Mouse (Mus musculus): ENCODE data around the gene Cox14. TPM values are rescaled to one million over a fixed set of nuclear protein-coding genes. Genes with fewer than 3 reads are reported as not detected.
"Not testable (repeated sequence)": the region's sequence is repeated elsewhere in the genome, so short reads cannot be mapped to it uniquely, and the experiment has no call there.

Gene Cox14
- polyA plus RNA-seq, 1 experiment from 2014 or later = 134 TPM

DNA sequence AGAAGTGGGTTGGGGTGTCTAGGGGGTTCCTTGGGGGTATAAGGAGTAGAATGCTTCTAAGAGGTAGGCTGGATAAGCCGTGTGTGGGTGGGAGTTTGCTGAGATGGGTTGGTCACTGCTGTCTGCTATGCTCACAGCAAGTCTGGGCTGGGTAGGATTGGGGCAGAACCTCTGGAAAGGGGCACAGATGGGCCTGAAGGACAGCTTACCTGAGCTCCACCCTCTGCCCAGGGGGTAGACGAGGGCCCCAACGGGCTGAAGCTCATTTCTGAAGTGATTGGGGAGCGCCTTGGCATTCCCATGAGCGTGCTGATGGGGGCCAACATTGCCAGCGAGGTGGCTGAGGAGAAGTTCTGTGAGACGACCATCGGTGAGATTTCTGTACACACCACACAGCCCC is 5.6 kb upstream of the Cox14 start:
- peaks cover 3% of the 10 kb centered on the region for H3K36me3 ChIP-seq (ENCODE audit: control insufficient read depth, insufficient read depth, low read length)
- no peak overlapping the region for H3K27ac ChIP-seq (ENCODE audit: low read depth, low read length)
- H3K9ac ChIP-seq (ENCODE audit: low read length) = no peak overlapping the region
- no peak overlapping the region for H3K4me3 ChIP-seq (ENCODE audit: low read depth, low read length)
- ATAC-seq (ENCODE audit: insufficient read depth, low FRiP score, low TSS enrichment) (no peak), DNase-seq (ENCODE audit: low spot score) (no peak)
- no peaks in the 10 kb centered on the region for H3K9me3 ChIP-seq (ENCODE audit: control insufficient read depth, low read length)
- no peak overlapping the region for H3K4me2 ChIP-seq (ENCODE audit: low read depth)
- no peaks in the 10 kb centered on the region for H3K27me3 ChIP-seq (ENCODE audit: control insufficient read depth, insufficient read depth, low read length)
- 78% methylated on average over 8 of the region's 8 CpGs for WGBS
- peaks cover 17% of the 10 kb centered on the region for H3K4me1 ChIP-seq (ENCODE audit: control insufficient read depth, insufficient read depth, low read length)

DNA sequence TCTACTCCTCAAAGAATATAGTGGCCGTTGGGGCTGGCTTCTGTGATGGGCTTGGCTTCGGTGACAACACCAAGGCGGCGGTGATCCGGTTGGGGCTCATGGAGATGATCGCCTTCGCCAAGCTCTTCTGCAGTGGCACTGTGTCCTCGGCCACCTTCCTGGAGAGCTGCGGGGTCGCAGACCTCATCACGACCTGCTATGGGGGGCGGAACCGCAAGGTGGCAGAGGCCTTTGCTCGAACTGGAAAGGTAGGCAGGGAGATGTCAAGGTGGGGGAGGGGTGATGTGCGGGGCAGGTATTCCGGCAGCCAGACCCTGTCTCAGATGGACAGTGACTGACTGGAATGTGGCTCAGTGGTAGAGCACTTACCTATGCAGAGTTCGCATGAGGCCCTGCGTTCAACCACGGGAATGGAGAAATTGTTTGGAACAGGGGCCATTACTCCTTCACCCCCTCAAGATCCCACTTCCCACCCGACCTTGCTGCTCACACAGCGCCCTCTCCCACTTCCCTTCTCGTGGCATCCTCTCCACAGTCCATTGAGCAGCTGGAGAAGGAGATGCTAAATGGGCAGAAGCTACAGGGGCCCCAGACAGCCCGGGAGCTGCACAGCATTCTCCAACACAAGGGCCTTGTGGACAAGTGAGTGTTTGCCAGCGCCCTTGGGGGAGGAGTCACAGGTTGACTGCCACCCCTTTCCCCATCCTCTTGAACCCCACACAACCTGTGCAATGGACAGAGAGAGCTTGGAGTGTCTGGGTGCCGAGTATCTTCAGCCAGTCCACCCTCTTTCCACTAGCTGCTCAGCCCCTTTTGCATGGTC is 3.3 kb upstream of the Cox14 start:
- no peak overlapping the region for H3K4me2 ChIP-seq (ENCODE audit: low read depth)
- DNase-seq (ENCODE audit: low spot score) (no peak), ATAC-seq (ENCODE audit: insufficient read depth, low FRiP score, low TSS enrichment) (no peak)
- no peaks in the 10 kb centered on the region for H3K9me3 ChIP-seq (ENCODE audit: control insufficient read depth, low read length)
- peaks cover 17% of the 10 kb centered on the region for H3K4me1 ChIP-seq (ENCODE audit: control insufficient read depth, insufficient read depth, low read length)
- no peak overlapping the region for H3K4me3 ChIP-seq (ENCODE audit: low read depth, low read length)
- WGBS = 86% methylated on average over 25 of the region's 25 CpGs
- peaks cover 3% of the 10 kb centered on the region for H3K36me3 ChIP-seq (ENCODE audit: control insufficient read depth, insufficient read depth, low read length)
- no peak overlapping the region for H3K27ac ChIP-seq (ENCODE audit: low read depth, low read length)
- H3K27me3 ChIP-seq (ENCODE audit: control insufficient read depth, insufficient read depth, low read length) = no peaks in the 10 kb centered on the region
- no peak overlapping the region for H3K9ac ChIP-seq (ENCODE audit: low read length)

DNA sequence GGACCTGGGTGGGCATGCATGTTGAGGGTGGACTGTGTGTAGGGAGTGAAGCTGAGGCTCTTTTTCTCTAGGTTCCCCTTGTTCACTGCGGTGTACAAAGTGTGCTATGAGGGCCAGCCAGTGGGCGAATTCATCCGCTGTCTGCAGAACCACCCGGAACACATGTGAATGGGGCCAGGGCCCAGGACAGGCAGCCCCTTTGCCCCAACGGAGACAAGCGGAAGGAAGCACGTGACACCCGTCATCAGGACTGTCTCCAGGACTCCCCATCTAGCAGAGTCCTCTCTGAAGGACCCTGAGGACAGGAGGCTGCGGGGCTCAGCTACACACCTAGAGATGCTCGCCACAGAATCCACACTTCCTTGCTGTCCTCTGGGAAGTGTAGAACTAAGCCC is 2.3 kb upstream of the Cox14 start:
- DNase-seq (ENCODE audit: low spot score) = no peak
- H3K9me3 ChIP-seq (ENCODE audit: control insufficient read depth, low read length) = no peaks in the 10 kb centered on the region
- H3K4me1 ChIP-seq (ENCODE audit: control insufficient read depth, insufficient read depth, low read length) = peaks cover 17% of the 10 kb centered on the region
- no peak overlapping the region for H3K4me3 ChIP-seq (ENCODE audit: low read depth, low read length)
- no peak overlapping the region for H3K9ac ChIP-seq (ENCODE audit: low read length)
- H3K27me3 ChIP-seq (ENCODE audit: control insufficient read depth, insufficient read depth, low read length) = no peaks in the 10 kb centered on the region
- no peak overlapping the region for H3K4me2 ChIP-seq (ENCODE audit: low read depth)
- WGBS = 68% methylated on average over 10 of the region's 10 CpGs
- 0 out of 2 replicates have a peak overlapping the region, but pooled peaks have one; percentile 53 for H3K27ac ChIP-seq (ENCODE audit: low read depth, low read length)
- no peak for ATAC-seq (ENCODE audit: insufficient read depth, low FRiP score, low TSS enrichment)
- H3K36me3 ChIP-seq (ENCODE audit: control insufficient read depth, insufficient read depth, low read length) = peaks cover 8% of the 10 kb centered on the region

DNA sequence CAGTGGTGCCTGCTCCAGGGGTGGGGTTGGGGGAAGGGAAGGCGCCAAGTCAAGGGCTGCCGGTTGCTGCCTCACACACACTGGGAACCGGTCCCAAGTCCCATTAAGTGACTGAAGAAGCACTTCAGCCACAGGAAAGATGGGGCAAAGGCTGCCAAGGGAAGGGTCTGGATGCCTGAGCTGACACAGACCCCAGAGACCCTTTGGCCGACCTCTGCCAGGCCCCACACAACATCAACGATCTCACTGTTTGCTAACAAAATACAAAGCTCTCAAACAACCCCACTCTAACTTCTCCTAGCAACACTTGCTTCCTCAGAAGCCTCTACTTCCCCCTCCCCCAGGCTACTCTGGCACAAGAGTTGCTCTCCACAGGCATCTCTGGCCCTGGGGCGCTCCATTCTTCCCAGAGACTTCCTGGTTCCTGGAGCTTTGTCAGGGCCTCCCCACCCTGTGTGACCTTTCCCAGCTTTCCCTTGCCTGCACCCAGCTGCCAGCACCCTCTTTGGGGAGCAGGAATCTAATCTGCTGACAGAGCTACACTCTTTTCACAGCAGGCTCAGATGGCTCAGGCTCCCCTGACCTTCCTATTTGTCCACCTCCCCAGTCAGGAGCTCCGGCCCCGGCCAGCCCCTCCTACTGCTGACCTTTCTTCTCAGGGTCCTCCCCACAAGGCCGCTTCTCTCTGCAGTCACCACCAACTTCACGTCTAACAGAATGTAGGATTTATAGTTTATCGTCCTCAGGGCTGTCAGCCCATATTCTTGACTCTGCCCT is 1.7 kb upstream of the Cox14 start:
- peak overlapping the region; percentile 53; the same call in 1 of the 2 replicates for H3K27ac ChIP-seq (ENCODE audit: low read depth, low read length)
- no peak for ATAC-seq (ENCODE audit: insufficient read depth, low FRiP score, low TSS enrichment)
- H3K9ac ChIP-seq (ENCODE audit: low read length) = peak overlapping the region; percentile 18; the same call in 1 of the 2 replicates
- H3K36me3 ChIP-seq (ENCODE audit: control insufficient read depth, insufficient read depth, low read length) = peaks cover 11% of the 10 kb centered on the region
- no peak for DNase-seq (ENCODE audit: low spot score)
- WGBS = 17% methylated on average over 11 of the region's 11 CpGs
- no peaks in the 10 kb centered on the region for H3K9me3 ChIP-seq (ENCODE audit: control insufficient read depth, low read length)
- no peaks in the 10 kb centered on the region for H3K27me3 ChIP-seq (ENCODE audit: control insufficient read depth, insufficient read depth, low read length)
- no peak overlapping the region for H3K4me2 ChIP-seq (ENCODE audit: low read depth)
- peaks cover 17% of the 10 kb centered on the region for H3K4me1 ChIP-seq (ENCODE audit: control insufficient read depth, insufficient read depth, low read length)
- no peak overlapping the region for H3K4me3 ChIP-seq (ENCODE audit: low read depth, low read length)

DNA sequence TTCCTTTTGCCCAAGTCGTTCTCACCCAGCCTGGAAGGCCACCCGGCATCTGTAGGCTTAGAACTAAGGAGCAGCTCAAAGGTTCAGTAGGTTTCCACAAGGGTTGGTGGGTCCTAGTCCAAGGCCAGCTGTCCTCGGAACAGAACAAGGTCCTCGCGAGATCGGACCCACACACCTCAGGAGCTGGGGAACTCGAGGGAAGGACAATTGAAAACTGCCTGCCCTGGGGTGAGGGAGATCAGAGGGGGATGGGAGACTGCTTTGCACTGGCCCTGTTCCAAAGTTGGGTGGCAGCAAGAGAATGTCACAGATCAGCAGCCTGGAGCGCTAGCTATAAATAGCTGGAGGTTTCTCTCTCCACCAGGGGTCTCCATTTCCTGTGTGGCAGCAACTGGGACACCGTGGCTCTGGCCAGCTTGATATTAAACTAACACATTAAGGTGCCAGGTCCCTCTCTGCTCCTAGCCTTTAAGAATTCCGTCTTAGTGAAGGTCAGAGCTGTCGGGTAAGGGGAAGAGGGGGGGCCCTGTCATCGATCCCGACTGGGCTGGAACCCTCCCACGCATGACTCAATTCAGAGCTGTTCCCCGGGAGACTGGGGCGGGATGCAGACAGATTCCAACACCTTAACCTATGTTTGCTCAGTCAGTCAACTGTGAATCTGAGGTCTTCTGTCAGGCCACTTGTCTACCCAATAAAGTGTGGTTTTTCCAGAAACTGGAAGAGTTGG is 961 bp upstream of the Cox14 start:
- Histone ChIP-seq H3K36me3 (ENCODE audit: control insufficient read depth, insufficient read depth, low read length) (peaks cover 15% of the 10 kb centered on the region), H3K9ac (ENCODE audit: low read length) (peak overlapping the region; percentile 18; the same call in 1 of the 2 replicates), H3K9me3 (ENCODE audit: control insufficient read depth, low read length) (no peaks in the 10 kb centered on the region), H3K27me3 (ENCODE audit: control insufficient read depth, insufficient read depth, low read length) (no peaks in the 10 kb centered on the region), H3K4me2 (ENCODE audit: low read depth) (peak overlapping the region; percentile 44), H3K4me1 (ENCODE audit: control insufficient read depth, insufficient read depth, low read length) (peaks cover 17% of the 10 kb centered on the region), H3K4me3 (ENCODE audit: low read depth, low read length) (peak overlapping the region; percentile 75; the same call in 1 of the 2 replicates), H3K27ac (ENCODE audit: low read depth, low read length) (peak overlapping the region; percentile 53; the same call in 1 of the 2 replicates)
- WGBS = 14% methylated on average over 16 of the region's 16 CpGs
- peak; percentile 40; the same call in 1 of the 2 replicates for ATAC-seq (ENCODE audit: insufficient read depth, low FRiP score, low TSS enrichment)
- DNase-seq (ENCODE audit: low spot score) = peak; percentile 72

DNA sequence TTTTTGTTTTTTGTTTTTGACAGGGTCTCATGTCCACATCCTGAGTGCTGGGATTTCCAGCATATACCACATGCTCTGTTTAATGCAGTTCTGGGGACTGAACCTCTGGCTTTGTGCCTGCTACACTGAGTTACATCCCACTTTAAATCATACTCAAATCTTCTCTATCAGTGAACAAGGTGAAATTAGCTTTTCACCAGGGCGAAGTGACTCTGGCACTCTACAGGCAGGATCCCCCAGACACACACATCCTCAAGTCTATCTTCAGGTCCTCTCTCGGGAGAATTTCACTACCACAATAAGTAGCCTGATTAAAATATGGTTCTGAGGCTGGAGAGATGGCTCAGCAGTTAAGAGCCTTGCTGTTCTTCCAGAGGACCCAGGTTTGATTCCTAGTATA is 1.1 kb downstream of the Cox14 start:
- H3K4me1 ChIP-seq (ENCODE audit: control insufficient read depth, insufficient read depth, low read length) = peaks cover 17% of the 10 kb centered on the region
- H3K27ac ChIP-seq (ENCODE audit: low read depth, low read length) = no peak overlapping the region
- no peaks in the 10 kb centered on the region for H3K27me3 ChIP-seq (ENCODE audit: control insufficient read depth, insufficient read depth, low read length)
- peak overlapping the region; percentile 83 for H3K4me2 ChIP-seq (ENCODE audit: low read depth)
- H3K9ac ChIP-seq (ENCODE audit: low read length) = peak overlapping the region; percentile 72
- H3K9me3 ChIP-seq (ENCODE audit: control insufficient read depth, low read length) = no peaks in the 10 kb centered on the region
- DNase-seq (ENCODE audit: low spot score) = no peak
- 88% methylated on average over 2 of the region's 2 CpGs for WGBS
- ATAC-seq (ENCODE audit: insufficient read depth, low FRiP score, low TSS enrichment) = no peak
- peak overlapping the region; percentile 75 for H3K4me3 ChIP-seq (ENCODE audit: low read depth, low read length)
- H3K36me3 ChIP-seq (ENCODE audit: control insufficient read depth, insufficient read depth, low read length) = peaks cover 13% of the 10 kb centered on the region

DNA sequence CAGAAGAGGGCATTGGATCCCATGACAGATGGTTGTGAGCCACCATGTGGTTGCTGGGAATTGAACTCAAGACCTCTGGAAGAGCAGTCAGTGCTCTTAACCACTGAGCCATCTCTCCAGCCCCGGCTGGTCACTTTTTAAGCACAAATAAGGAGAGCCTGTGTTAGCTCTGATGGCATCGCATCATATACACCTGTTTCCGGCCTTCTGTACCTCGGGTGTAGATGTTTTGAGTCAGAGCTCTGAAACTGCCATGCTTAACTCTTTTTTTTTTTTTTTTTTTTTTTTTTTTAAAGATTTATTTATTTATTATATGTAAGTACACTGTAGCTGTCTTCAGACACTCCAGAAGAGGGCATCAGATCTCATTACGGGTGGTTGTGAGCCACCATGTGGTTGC is 1.6 kb downstream of the Cox14 start:
- not testable (repeated sequence) for ATAC-seq (ENCODE audit: insufficient read depth, low FRiP score, low TSS enrichment); H3K4me3 ChIP-seq (ENCODE audit: low read depth, low read length); H3K9ac ChIP-seq (ENCODE audit: low read length); H3K27me3 ChIP-seq (ENCODE audit: control insufficient read depth, insufficient read depth, low read length); H3K4me2 ChIP-seq (ENCODE audit: low read depth); H3K9me3 ChIP-seq (ENCODE audit: control insufficient read depth, low read length); H3K27ac ChIP-seq (ENCODE audit: low read depth, low read length); DNase-seq (ENCODE audit: low spot score)
- WGBS = 89% methylated on average over 4 of the region's 5 CpGs
- peaks cover 17% of the 10 kb centered on the region for H3K4me1 ChIP-seq (ENCODE audit: control insufficient read depth, insufficient read depth, low read length)
- peaks cover 13% of the 10 kb centered on the region for H3K36me3 ChIP-seq (ENCODE audit: control insufficient read depth, insufficient read depth, low read length)

DNA sequence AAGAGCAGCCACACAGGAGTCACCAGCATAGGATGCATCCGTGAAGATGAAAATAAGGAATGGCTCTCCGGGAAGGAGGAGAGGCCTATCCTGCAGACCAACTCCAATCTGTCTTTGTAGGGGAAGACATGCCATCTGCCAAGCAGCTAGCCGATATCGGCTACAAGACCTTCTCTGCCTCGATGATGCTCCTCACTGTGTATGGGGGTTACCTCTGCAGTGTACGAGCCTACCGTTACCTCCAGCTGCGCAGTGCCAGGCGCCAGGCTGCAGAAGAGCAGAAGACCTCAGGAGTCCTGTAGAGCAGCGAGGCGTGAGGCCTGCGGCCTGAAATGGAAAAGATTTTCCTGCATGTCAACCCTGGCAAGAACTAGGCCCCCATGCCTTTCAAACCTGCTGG is 2.1 kb downstream of the Cox14 start:
- H3K4me2 ChIP-seq (ENCODE audit: low read depth) = no peak overlapping the region
- no peak for ATAC-seq (ENCODE audit: insufficient read depth, low FRiP score, low TSS enrichment)
- no peaks in the 10 kb centered on the region for H3K9me3 ChIP-seq (ENCODE audit: control insufficient read depth, low read length)
- H3K9ac ChIP-seq (ENCODE audit: low read length) = no peak overlapping the region
- no peak overlapping the region for H3K27ac ChIP-seq (ENCODE audit: low read depth, low read length)
- H3K36me3 ChIP-seq (ENCODE audit: control insufficient read depth, insufficient read depth, low read length) = peaks cover 13% of the 10 kb centered on the region
- H3K4me3 ChIP-seq (ENCODE audit: low read depth, low read length) = no peak overlapping the region
- no peaks in the 10 kb centered on the region for H3K27me3 ChIP-seq (ENCODE audit: control insufficient read depth, insufficient read depth, low read length)
- DNase-seq (ENCODE audit: low spot score) = no peak
- H3K4me1 ChIP-seq (ENCODE audit: control insufficient read depth, insufficient read depth, low read length) = peaks cover 17% of the 10 kb centered on the region
- WGBS = 95% methylated on average over 12 of the region's 12 CpGs

Measured in neural tube, embryonic 11.5 days (tissue).